In genomic region chr1:179068990-179069389, GRCm38 (mm10) we compare ENCODE assay signal across 23 mouse cellular contexts.
"Had no signal": no experiment of that assay in that cellular context is flagged by ENCODE, and none has a peak within 500 bp of the region (broad histone marks: within the 10 kb centered on the region; RNA-seq: fewer than 3 reads in every experiment).

No protein-coding gene starts in this region.

- H3K36me3 ChIP-seq: limb, embryonic 12.5 days; limb, embryonic 15.5 days; liver, embryonic 15.5 days; lung, embryonic 15.5 days; midbrain, embryonic 12.5 days; midbrain, embryonic 15.5 days; neural tube, embryonic 13.5 days had no signal

- H3K27me3 ChIP-seq: limb, embryonic 12.5 days; limb, embryonic 15.5 days; liver, embryonic 15.5 days; lung, embryonic 15.5 days; midbrain, embryonic 12.5 days; midbrain, embryonic 15.5 days had no signal

- H3K4me3 ChIP-seq: layer of hippocampus, adult 2 months; left cerebral cortex, adult 2 months; limb, embryonic 12.5 days; limb, embryonic 15.5 days; liver, embryonic 15.5 days; lung, embryonic 15.5 days; midbrain, embryonic 12.5 days; midbrain, embryonic 15.5 days; neural tube, embryonic 13.5 days had no signal

- H3K4me1 ChIP-seq: liver, embryonic 15.5 days; midbrain, embryonic 15.5 days had no signal

- H3K9ac ChIP-seq: limb, embryonic 12.5 days; limb, embryonic 15.5 days; liver, embryonic 15.5 days; lung, embryonic 15.5 days; midbrain, embryonic 12.5 days; midbrain, embryonic 15.5 days; neural tube, embryonic 13.5 days had no signal

- DNase-seq: kidney, adult 2 months; kidney, postnatal 25 days; layer of hippocampus, adult 9-11 months; lung, adult 18-20 months; lung, postnatal 10 days; lung, postnatal 36 days; retina, postnatal 1 day; right cerebral cortex, postnatal 25 days; spleen, adult 18-20 months; thymus, adult 2 months; thymus, postnatal 25 days had no signal

- H3K4me2 ChIP-seq: limb, embryonic 12.5 days; limb, embryonic 15.5 days; liver, embryonic 11.5 days; liver, embryonic 15.5 days; lung, embryonic 15.5 days; midbrain, embryonic 12.5 days; midbrain, embryonic 15.5 days; neural tube, embryonic 13.5 days had no signal

- H3K27ac ChIP-seq: kidney, postnatal 0 days; layer of hippocampus, adult 2 months; left cerebral cortex, adult 2 months; limb, embryonic 12.5 days; limb, embryonic 15.5 days; liver, embryonic 15.5 days; lung, embryonic 15.5 days; midbrain, embryonic 12.5 days; midbrain, embryonic 15.5 days; neural tube, embryonic 13.5 days had no signal

- ATAC-seq: intestine, postnatal 0 days; midbrain, embryonic 15.5 days had no signal

- H3K9me3 ChIP-seq: limb, embryonic 12.5 days; limb, embryonic 15.5 days; liver, embryonic 15.5 days; lung, embryonic 15.5 days; midbrain, embryonic 12.5 days; midbrain, embryonic 15.5 days; neural tube, embryonic 13.5 days had no signal
